Comparison of ENCODE assay signal across 25 mouse cellular contexts in the genomic region with DNA sequence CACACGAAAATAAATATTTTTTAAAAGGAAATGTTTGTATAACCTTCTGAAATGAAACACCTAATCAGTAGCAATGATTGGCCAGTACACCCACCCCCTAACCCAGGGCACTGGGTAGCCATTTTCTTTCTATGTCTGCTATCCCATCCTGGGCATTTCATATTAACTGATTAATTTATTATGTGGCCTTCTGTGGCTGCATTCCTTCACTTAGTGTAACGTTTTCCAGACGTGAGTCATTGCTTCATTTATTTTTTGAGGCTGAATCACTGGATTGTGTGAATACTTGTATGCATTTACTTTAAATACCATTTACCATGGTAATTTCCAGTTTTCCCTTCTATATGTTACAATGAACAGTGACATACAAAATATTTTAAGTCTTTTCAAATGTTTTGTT. TPM values are rescaled to one million over a fixed set of nuclear protein-coding genes. Genes with fewer than 3 reads are reported as not detected.
DNase-seq lines count a peak whose midpoint lies in the region; ATAC-seq and TF ChIP-seq lines count a peak whose summit lies in the region.
"Had no signal": no experiment of that assay in that cellular context is flagged by ENCODE, and none has a peak within 500 bp of the region (broad histone marks: within the 10 kb centered on the region; RNA-seq: fewer than 3 reads in every experiment).

No protein-coding gene starts in this region.

- no peak for ATAC-seq in embryonic facial prominence, embryonic 11.5 days (replicated peaks; ENCODE audit: insufficient number of reproducible peaks, low FRiP score, low TSS enrichment, low read depth)
- no peak for ATAC-seq in hindbrain, embryonic 14.5 days (ENCODE audit: low FRiP score)
- no peak for ATAC-seq in forebrain, postnatal 0 days
- ATAC-seq: activated CD4-positive, CD25-positive, alpha-beta regulatory T cell, adult 4 months; forebrain, embryonic 13.5 days had no signal

- TF ChIP-seq CTCF in forebrain, postnatal 0 days (IDR thresholded peaks at IDR 0.05; ENCODE audit: low read depth) = no peak

- H3K79me2 ChIP-seq in myocyte (ENCODE audit: control insufficient read depth, insufficient read depth) = no peaks in the 10 kb centered on the region

- WGBS in embryonic facial prominence, embryonic 11.5 days = 68% methylated on average over 3 of the region's 3 CpGs
- WGBS in embryonic facial prominence, embryonic 10.5 days = 78% methylated on average over 3 of the region's 3 CpGs
- WGBS in hindbrain, embryonic 14.5 days = 86% methylated on average over 3 of the region's 3 CpGs
- WGBS in forebrain, postnatal 0 days = 79% methylated on average over 3 of the region's 3 CpGs

- H3ac ChIP-seq in myocyte (ENCODE audit: control insufficient read depth, insufficient read length) = no peak overlapping the region

- no peaks in the 10 kb centered on the region for H3K36me3 ChIP-seq in embryonic facial prominence, embryonic 11.5 days (replicated peaks; ENCODE audit: control insufficient read depth, insufficient read depth, low read depth, low read length)
- no peaks in the 10 kb centered on the region for H3K36me3 ChIP-seq in embryonic facial prominence, embryonic 10.5 days (replicated peaks)
- H3K36me3 ChIP-seq in myocyte (ENCODE audit: control insufficient read depth, insufficient read depth) = no peaks in the 10 kb centered on the region
- no peaks in the 10 kb centered on the region for H3K36me3 ChIP-seq in hindbrain, embryonic 14.5 days (replicated peaks; ENCODE audit: control insufficient read depth, insufficient read depth)
- no peaks in the 10 kb centered on the region for H3K36me3 ChIP-seq in forebrain, postnatal 0 days (ENCODE audit: insufficient read depth)
- H3K36me3 ChIP-seq: embryonic facial prominence, embryonic 13.5 days; forebrain, embryonic 10.5 days; heart, embryonic 10.5 days; heart, embryonic 13.5 days; hindbrain, embryonic 15.5 days had no signal

- no peak for TF ChIP-seq POLR2A in myocyte (IDR thresholded peaks at IDR 0.05; ENCODE audit: insufficient read length, low read depth)

- no peak overlapping the region for H3K9ac ChIP-seq in embryonic facial prominence, embryonic 11.5 days (replicated peaks; ENCODE audit: low read length)
- H3K9ac ChIP-seq in hindbrain, embryonic 14.5 days = no peak overlapping the region
- no peak overlapping the region for H3K9ac ChIP-seq in forebrain, postnatal 0 days
- H3K9ac ChIP-seq: embryonic facial prominence, embryonic 13.5 days; forebrain, embryonic 13.5 days; heart, embryonic 13.5 days; hindbrain, embryonic 15.5 days had no signal

- H3K4me3 ChIP-seq in embryonic facial prominence, embryonic 11.5 days (ENCODE audit: low read depth, low read length) = no peak overlapping the region
- H3K4me3 ChIP-seq in embryonic facial prominence, embryonic 10.5 days = no peak overlapping the region
- no peak overlapping the region for H3K4me3 ChIP-seq in myocyte
- no peak overlapping the region for H3K4me3 ChIP-seq in hindbrain, embryonic 14.5 days (replicated peaks; ENCODE audit: low read length)
- H3K4me3 ChIP-seq in forebrain, postnatal 0 days (ENCODE audit: low read depth, low read length) = no peak overlapping the region
- H3K4me3 ChIP-seq: embryonic facial prominence, embryonic 13.5 days; forebrain, embryonic 10.5 days; forebrain, embryonic 13.5 days; heart, adult 2 months; heart, embryonic 10.5 days; heart, embryonic 13.5 days; hindbrain, embryonic 15.5 days had no signal

- DNase-seq in embryonic facial prominence, embryonic 11.5 days (ENCODE audit: low spot score) = peak; percentile 8
- DNase-seq in embryonic facial prominence, embryonic 10.5 days (ENCODE audit: low spot score) = no peak
- peak; percentile 68 for DNase-seq in NIH3T3 (ENCODE audit: low read depth)
- DNase-seq in right cerebral cortex, postnatal 10 days (ENCODE audit: low spot score in 2 of 2) = no peak
- no peak for DNase-seq in hindbrain, embryonic 14.5 days (ENCODE audit: low spot score)
- no peak for DNase-seq in forebrain, postnatal 0 days
- DNase-seq: adrenal gland, adult 8-10 months; adrenal gland, postnatal 25 days; cerebellum, adult 11-12 months; cerebellum, adult 8-10 months; cerebellum, postnatal 10 days; cerebellum, postnatal 36 days; gastrocnemius, postnatal 36 days; heart, adult 2 months; heart, postnatal 14 days; heart, postnatal 4 days had no signal

- H3K4me1 ChIP-seq in embryonic facial prominence, embryonic 11.5 days (ENCODE audit: control insufficient read depth, insufficient read depth, low read length) = no peaks in the 10 kb centered on the region
- H3K4me1 ChIP-seq in embryonic facial prominence, embryonic 10.5 days = no peaks in the 10 kb centered on the region
- H3K4me1 ChIP-seq in hindbrain, embryonic 14.5 days (replicated peaks; ENCODE audit: control insufficient read depth, insufficient read depth, low read length) = no peaks in the 10 kb centered on the region
- H3K4me1 ChIP-seq in forebrain, postnatal 0 days (ENCODE audit: insufficient read depth) = no peaks in the 10 kb centered on the region
- H3K4me1 ChIP-seq: embryonic facial prominence, embryonic 13.5 days; forebrain, embryonic 10.5 days; forebrain, embryonic 13.5 days; heart, embryonic 10.5 days; heart, embryonic 13.5 days; hindbrain, embryonic 15.5 days had no signal

- no peaks in the 10 kb centered on the region for H3K9me3 ChIP-seq in embryonic facial prominence, embryonic 11.5 days (replicated peaks; ENCODE audit: control insufficient read depth, low read length)
- H3K9me3 ChIP-seq in embryonic facial prominence, embryonic 10.5 days = no peaks in the 10 kb centered on the region
- no peaks in the 10 kb centered on the region for H3K9me3 ChIP-seq in hindbrain, embryonic 14.5 days (ENCODE audit: control insufficient read depth, low read length)
- H3K9me3 ChIP-seq in forebrain, postnatal 0 days (ENCODE audit: low read length) = no peaks in the 10 kb centered on the region; the same call in 1 of the 2 replicates
- H3K9me3 ChIP-seq: embryonic facial prominence, embryonic 13.5 days; heart, embryonic 10.5 days; hindbrain, embryonic 15.5 days had no signal

- no peak overlapping the region for H3K27ac ChIP-seq in embryonic facial prominence, embryonic 11.5 days (replicated peaks; ENCODE audit: low read depth, low read length)
- no peak overlapping the region for H3K27ac ChIP-seq in embryonic facial prominence, embryonic 10.5 days (replicated peaks)
- H3K27ac ChIP-seq in hindbrain, embryonic 14.5 days = no peak overlapping the region
- H3K27ac ChIP-seq in forebrain, postnatal 0 days (ENCODE audit: low read depth, low read length) = no peak overlapping the region
- H3K27ac ChIP-seq: embryonic facial prominence, embryonic 13.5 days; forebrain, embryonic 10.5 days; forebrain, embryonic 13.5 days; heart, adult 2 months; heart, embryonic 10.5 days; heart, embryonic 13.5 days; hindbrain, embryonic 15.5 days had no signal

- H3K27me3 ChIP-seq in embryonic facial prominence, embryonic 11.5 days (ENCODE audit: control insufficient read depth, insufficient read depth, low read length) = no peaks in the 10 kb centered on the region
- no peaks in the 10 kb centered on the region for H3K27me3 ChIP-seq in embryonic facial prominence, embryonic 10.5 days (replicated peaks; ENCODE audit: low read depth, poor library complexity, severe bottlenecking)
- H3K27me3 ChIP-seq in myocyte (ENCODE audit: control insufficient read depth, insufficient read depth, insufficient read length) = no peaks in the 10 kb centered on the region
- no peaks in the 10 kb centered on the region for H3K27me3 ChIP-seq in hindbrain, embryonic 14.5 days (ENCODE audit: control insufficient read depth, insufficient read depth, low read length)
- no peaks in the 10 kb centered on the region for H3K27me3 ChIP-seq in forebrain, postnatal 0 days (ENCODE audit: insufficient read depth, low read length)
- H3K27me3 ChIP-seq: embryonic facial prominence, embryonic 13.5 days; forebrain, embryonic 13.5 days; heart, embryonic 13.5 days; hindbrain, embryonic 15.5 days had no signal

- no peak overlapping the region for H3K4me2 ChIP-seq in embryonic facial prominence, embryonic 11.5 days (ENCODE audit: low read depth, low read length)
- H3K4me2 ChIP-seq in myocyte (ENCODE audit: low read depth) = peak overlapping the region; percentile 42
- H3K4me2 ChIP-seq in hindbrain, embryonic 14.5 days (replicated peaks) = no peak overlapping the region
- no peak overlapping the region for H3K4me2 ChIP-seq in forebrain, postnatal 0 days (ENCODE audit: low read depth)
- H3K4me2 ChIP-seq: embryonic facial prominence, embryonic 13.5 days; forebrain, embryonic 13.5 days; heart, embryonic 13.5 days; hindbrain, embryonic 15.5 days had no signal

TF ChIP-seq in myocyte, 11 proteins besides CTCF, POLR2A, EP300 and RAD21 (continues in another document):
- TF ChIP-seq TCF12 (IDR thresholded peaks at IDR 0.05; ENCODE audit: insufficient read depth, poor library complexity, severe bottlenecking) (no peak), CEBPB (IDR thresholded peaks at IDR 0.05; ENCODE audit: insufficient read depth, poor library complexity, severe bottlenecking) (no peak), POLR2AphosphoS2 (IDR thresholded peaks at IDR 0.05; ENCODE audit: insufficient read length, low read depth) (no peak)

RNA-seq across cellular contexts. Expression of a gene that starts 13.3 kb away (rescaled TPM):
- polyA plus RNA-seq in embryonic facial prominence, embryonic 11.5 days (2014; fragmentation: Nextera tagmentation; extraction: Ambion mirVana) = 0.50 and 1.4 TPM in 2 replicates
- 0.56 and 0.67 TPM in 2 replicates for polyA plus RNA-seq in embryonic facial prominence, embryonic 10.5 days (2016; fragmentation: Nextera tagmentation; extraction: Ambion mirVana)
- polyA plus RNA-seq in myocyte (2012; fragmentation: generic; extraction: Trizol) = 0.06 TPM
- polyA plus RNA-seq in hindbrain, embryonic 14.5 days (2014; fragmentation: Nextera tagmentation; extraction: Ambion mirVana) = 4.3 and 4.9 TPM in 2 replicates
- total RNA-seq in forebrain, postnatal 0 days (2014; rRNA removed) = 7.1 and 10.5 TPM in 2 replicates
- polyA plus RNA-seq in forebrain, postnatal 0 days (2015; fragmentation: Nextera tagmentation; extraction: Ambion mirVana) = 4.5 and 6.3 TPM in 2 replicates
- total RNA-seq: granulocyte monocyte progenitor cell, adult 5-6 weeks had no signal
- polyA plus RNA-seq: activated CD4-positive, CD25-positive, alpha-beta regulatory T cell, adult 4 months had no signal

RNA-seq across cellular contexts. Expression of a gene that starts 47.0 kb away (rescaled TPM):
- 73.3 and 73.5 TPM in 2 replicates for polyA plus RNA-seq in embryonic facial prominence, embryonic 11.5 days (2014; fragmentation: Nextera tagmentation; extraction: Ambion mirVana)
- polyA plus RNA-seq in embryonic facial prominence, embryonic 10.5 days (2016; fragmentation: Nextera tagmentation; extraction: Ambion mirVana) = 54.8 and 57.9 TPM in 2 replicates
- 22.0 TPM for polyA plus RNA-seq in myocyte (2012; fragmentation: generic; extraction: Trizol)
- 35.0 and 40.3 TPM in 2 replicates for polyA plus RNA-seq in hindbrain, embryonic 14.5 days (2014; fragmentation: Nextera tagmentation; extraction: Ambion mirVana)
- total RNA-seq in forebrain, postnatal 0 days (2014; rRNA removed) = 20.8 and 31.4 TPM in 2 replicates
- 41.7 and 48.2 TPM in 2 replicates for polyA plus RNA-seq in forebrain, postnatal 0 days (2015; fragmentation: Nextera tagmentation; extraction: Ambion mirVana)

RNA-seq across cellular contexts. Expression of a gene that starts 48.2 kb away (rescaled TPM):
- 40.3 and 64.2 TPM in 2 replicates for polyA plus RNA-seq in embryonic facial prominence, embryonic 11.5 days (2014; fragmentation: Nextera tagmentation; extraction: Ambion mirVana)
- polyA plus RNA-seq in embryonic facial prominence, embryonic 10.5 days (2016; fragmentation: Nextera tagmentation; extraction: Ambion mirVana) = 44.2 and 44.7 TPM in 2 replicates
- polyA plus RNA-seq in myocyte (2012; fragmentation: generic; extraction: Trizol) = 768 TPM
- 30.6 and 33.4 TPM in 2 replicates for polyA plus RNA-seq in hindbrain, embryonic 14.5 days (2014; fragmentation: Nextera tagmentation; extraction: Ambion mirVana)
- 89.3 and 116 TPM in 2 replicates for total RNA-seq in forebrain, postnatal 0 days (2014; rRNA removed)
- polyA plus RNA-seq in forebrain, postnatal 0 days (2015; fragmentation: Nextera tagmentation; extraction: Ambion mirVana) = 36.2 and 37.3 TPM in 2 replicates

Comparison
In these comparisons a context has a peak if more than half of its experiments do, and no peak if none do; other contexts are left out.
1. DNase-seq: peak in embryonic facial prominence, embryonic 11.5 days (single experiment) and NIH3T3 (single experiment); none in embryonic facial prominence, embryonic 10.5 days (single experiment), right cerebral cortex, postnatal 10 days (0 of 2), hindbrain, embryonic 14.5 days (single experiment) and forebrain, postnatal 0 days (single experiment).
2. RNA of a gene that starts 48.2 kb away (polyA plus RNA-seq): 768 TPM in myocyte (single experiment); 40.3 to 64.2 TPM in embryonic facial prominence, embryonic 11.5 days, 44.2 to 44.7 TPM in embryonic facial prominence, embryonic 10.5 days, 36.2 to 37.3 TPM in forebrain, postnatal 0 days and 30.6 to 33.4 TPM in hindbrain, embryonic 14.5 days; every median in the first group is over 10 times any median in the second.